Mouse (Mus musculus) neural tube, embryonic 10.5 days (tissue): ENCODE measurements around the gene Evx1.

Experiments used
- DNase-seq: peaks from one replicate; pipeline ENCODE4 v3.0.0-alpha.2; 2017; ENCODE audit warnings: low spot score; ENCODE audit errors: extremely low spot score

The Evx1 gene

DNA sequence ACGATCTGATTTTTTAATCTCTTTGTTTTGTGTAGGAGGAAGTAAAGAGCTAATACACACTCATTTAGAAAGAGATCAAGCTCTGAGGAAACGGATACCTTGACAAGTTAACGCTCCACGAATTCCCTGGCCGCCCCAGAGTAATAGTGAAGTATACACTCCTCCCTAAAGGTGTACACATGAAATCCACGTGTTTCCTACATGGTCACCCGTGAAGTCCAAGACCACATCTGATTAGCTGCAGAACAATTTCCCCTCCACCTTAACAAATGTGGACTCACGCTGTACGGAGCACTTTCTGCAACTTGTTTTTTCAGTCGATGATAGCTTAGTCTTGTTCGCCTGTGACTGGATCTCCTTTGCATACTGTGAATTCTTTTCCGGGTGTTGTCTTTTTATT, 23.1 kb upstream of the Evx1 start:
- DNase-seq = peak; percentile 35

GRCm38 (mm10) chr6:52291021-52291860, 22.1 kb upstream of the Evx1 start:
- DNase-seq = peak; percentile 72

DNA sequence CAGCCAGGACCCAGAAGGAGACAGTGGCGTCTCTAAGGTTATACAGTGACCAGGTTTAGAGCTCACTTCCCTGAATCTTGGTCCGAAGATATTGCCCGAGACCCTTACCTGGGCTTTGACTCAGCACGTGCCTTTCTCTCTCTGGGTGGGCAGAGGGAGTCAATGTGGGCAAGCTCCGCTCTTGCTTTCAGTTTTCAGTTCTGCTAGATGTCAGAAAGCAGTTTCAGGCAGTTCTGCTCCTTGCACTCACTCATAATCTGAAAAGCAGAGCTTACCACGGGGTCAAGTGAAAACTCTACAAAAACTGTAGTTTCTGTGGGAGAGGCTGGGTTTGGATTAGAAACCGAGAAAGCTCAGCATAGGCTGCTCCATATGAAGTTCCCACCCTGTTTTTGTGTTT, 21.0 kb upstream of the Evx1 start:
- DNase-seq = no peak

GRCm38 (mm10) chr6:52294616-52295015, 18.7 kb upstream of the Evx1 start:
- DNase-seq = no peak

DNA sequence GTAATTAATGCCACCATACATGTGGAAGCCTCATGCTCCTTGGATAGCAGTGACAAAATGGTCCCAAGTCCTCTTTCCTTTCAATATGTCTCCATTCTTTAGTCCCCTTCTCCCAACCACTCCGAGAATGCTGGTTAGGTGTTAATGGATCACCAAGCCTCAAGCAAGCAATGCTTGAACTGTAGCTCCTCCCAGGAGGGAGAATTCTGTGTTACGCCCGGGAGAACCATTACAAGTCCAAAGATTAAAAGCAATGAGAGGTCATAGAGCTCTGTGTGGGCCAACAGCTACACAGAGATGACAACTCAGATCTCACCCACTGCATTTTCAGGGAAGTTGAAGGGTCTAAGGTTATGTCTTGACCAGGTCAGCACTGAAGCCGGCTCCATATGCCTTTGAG, 14.8 kb upstream of the Evx1 start:
- DNase-seq = no peak

DNA sequence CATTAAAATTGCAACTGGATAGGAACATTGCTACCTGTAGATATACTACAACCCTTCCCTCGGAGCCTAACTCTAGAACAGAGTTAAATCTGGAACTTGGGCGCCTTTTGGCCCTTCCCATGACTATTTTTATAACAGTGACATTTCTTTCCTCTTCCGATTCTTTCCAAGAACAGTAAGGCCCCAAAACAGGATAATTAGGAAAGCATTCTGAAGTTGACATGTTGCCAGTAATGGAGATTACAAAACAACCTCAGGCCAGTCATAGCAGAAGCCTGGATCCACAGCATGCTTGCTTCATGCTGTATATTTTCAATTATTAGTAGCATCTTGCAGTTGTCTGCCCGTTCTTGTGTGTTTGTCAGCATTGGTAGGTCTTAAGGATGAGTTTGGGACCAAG, 12.5 kb upstream of the Evx1 start:
- DNase-seq = no peak

GRCm38 (mm10) chr6:52303426-52303825, 9.9 kb upstream of the Evx1 start:
- no peak for DNase-seq

DNA sequence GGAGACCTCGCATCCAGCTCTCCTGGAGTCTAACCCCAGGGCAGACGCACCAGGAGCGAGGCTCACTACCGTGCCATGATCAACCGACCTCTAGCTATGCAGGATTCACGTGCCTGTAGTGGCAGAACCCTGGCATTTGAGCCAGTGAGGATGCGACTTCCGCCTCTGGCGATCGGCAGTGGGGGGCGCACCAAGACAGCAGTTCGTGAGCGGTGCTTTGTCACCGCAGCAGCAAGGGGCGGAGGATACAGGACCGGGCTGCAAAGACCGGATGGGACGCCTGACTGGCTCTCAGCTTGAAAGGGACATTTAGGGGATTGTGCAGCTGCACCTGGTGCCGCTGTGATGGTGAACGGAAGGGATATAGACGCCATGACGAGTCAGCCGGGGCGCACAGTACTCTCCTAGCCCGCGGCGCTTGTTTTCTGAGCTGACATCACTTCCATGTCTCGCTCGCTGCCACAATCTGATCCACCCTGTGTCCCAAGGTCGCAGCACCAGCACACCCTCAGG, 7.4 kb upstream of the Evx1 start:
- peak; percentile 76 for DNase-seq

- DNase-seq = peak; percentile 44
These were observed 3.5 kb upstream of the Evx1 start for GRCm38 (mm10) chr6:52309766-52310165.

DNA sequence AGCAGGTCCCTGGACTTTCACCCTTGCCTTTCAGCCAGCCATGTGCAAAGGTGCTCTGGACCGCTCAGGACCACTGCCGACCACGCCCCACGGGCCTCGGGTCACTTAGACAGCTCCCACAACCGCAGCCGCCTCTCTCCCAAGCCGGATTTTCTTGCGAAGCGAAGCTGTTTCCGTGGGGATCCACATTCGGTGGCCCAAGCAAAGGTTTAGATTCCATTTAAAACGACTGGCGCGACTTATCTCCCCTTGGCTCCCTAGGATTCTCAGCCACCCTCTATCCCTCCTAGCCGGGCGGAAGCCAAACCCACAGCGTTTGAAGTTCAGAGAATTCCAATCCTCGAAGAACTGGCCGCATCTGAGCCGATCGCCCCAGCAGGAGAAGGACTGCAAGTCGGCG, 2.9 kb upstream of the Evx1 start:
- DNase-seq = peak; percentile 59

DNA sequence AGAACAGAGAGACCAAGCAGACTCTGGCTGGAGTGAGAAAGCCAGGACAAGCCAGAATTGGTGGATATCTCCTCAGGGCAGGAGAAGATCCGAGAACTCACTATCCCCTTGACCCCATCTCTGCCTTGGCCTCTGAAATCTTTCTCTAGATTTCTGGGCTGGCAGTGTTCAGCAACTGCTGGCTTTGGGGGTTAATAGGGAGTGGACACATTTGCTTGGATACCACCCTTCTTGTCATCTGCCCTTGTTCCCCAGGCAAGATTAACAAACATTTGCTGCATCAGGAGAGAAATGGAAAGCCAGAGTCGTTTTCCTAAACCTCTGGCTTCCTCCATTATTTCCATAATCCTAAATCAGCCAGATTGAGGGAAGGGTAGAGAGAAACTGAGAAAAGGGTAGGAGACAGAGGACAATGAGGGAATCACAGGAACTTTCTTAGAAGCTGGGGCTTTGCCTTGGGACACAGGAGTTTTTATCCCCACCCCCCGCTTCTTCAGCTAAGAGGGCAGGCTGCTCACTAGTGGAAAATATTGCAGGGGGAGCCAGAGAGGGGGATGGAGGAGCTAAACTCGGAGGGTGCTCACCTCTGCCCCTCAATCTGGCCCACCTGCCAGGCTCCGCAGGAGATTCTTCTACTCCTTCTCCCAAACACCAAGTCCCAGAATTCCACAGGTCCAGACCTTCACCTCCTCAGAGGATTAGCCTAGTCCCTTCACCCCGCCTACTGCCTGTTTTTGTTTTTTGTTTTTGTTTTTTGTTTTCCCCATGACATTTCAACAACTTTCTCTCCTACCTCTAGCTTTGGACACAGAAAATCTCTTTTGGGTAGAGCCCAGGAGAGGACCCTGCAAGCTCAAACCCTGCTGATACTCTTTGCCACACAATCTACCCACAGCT, 1.4 kb upstream of the Evx1 start:
- peak; percentile 37 for DNase-seq

- peak; percentile 39 for DNase-seq
These were observed 761 bp upstream of the Evx1 start for GRCm38 (mm10) chr6:52312558-52312915.

DNA sequence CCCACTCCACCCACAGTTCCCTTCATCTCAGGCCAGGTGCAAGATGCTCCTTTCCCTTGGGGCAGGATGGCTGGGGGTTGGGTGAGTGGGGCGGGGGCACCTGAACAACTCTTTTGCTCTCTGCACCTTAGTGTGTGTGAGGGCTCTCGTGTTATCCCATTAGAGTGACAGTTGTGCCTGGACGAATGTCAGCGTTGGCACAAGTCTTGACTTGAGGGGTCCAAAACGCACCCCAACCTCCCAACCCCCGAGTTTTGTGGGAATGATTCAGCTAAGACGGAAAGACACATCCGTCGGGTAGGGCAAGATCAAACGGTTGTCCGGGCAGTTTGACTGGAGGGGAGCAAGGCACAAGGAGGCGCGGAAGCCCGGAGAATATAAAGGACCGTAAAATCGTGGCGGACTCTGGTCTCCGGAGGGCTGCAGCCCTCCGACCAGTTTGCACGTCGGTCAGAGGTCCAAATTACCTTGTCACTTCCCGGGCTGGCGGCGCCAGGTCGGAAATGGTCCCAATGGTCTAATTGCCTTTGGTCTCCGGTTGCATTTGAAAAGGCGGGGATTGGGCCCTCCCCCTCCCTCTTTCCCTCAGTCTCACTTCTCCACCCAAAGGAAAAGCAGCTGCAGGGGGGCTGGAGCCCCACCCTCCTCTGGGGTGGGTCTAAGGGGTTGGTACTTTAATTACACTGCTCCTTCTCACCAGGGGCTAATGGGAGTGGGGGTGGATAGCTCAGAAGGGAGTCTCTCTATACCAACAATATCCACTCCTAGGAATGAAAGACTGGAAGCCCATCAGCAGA, 1.2 kb downstream of the Evx1 start:
- DNase-seq = peak; percentile 69

- peak; percentile 56 for DNase-seq
These were observed 2.4 kb downstream of the Evx1 start for GRCm38 (mm10) chr6:52315441-52316412.

DNA sequence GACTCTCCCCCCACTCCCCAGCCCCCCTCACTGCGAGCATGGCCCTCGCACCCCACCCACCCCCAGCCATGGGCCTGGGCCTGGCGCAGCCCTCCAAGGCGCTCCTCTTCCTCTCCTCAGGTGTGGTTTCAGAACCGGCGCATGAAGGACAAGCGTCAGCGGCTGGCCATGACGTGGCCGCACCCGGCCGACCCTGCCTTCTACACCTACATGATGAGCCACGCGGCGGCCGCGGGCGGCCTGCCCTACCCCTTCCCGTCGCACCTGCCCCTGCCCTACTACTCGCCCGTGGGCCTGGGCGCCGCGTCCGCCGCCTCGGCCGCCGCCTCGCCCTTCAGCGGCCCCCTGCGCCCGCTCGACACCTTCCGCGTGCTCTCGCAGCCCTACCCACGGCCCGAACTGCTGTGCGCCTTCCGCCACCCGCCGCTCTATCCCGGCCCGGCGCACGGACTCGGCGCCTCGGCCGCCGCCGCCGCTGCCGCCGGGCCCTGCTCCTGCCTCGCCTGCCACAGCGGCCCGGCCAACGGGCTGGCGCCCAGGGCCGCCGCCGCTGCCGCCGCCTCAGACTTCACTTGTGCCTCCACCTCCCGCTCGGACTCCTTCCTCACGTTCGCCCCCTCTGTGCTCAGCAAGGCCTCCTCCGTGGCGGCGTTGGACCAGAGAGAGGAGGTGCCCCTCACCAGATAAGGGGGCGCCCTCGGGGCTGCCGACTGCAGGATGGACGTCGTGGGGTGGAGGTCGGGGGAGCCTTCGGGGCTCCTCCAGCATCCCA, 3.3 kb downstream of the Evx1 start:
- DNase-seq = peak; percentile 59

DNA sequence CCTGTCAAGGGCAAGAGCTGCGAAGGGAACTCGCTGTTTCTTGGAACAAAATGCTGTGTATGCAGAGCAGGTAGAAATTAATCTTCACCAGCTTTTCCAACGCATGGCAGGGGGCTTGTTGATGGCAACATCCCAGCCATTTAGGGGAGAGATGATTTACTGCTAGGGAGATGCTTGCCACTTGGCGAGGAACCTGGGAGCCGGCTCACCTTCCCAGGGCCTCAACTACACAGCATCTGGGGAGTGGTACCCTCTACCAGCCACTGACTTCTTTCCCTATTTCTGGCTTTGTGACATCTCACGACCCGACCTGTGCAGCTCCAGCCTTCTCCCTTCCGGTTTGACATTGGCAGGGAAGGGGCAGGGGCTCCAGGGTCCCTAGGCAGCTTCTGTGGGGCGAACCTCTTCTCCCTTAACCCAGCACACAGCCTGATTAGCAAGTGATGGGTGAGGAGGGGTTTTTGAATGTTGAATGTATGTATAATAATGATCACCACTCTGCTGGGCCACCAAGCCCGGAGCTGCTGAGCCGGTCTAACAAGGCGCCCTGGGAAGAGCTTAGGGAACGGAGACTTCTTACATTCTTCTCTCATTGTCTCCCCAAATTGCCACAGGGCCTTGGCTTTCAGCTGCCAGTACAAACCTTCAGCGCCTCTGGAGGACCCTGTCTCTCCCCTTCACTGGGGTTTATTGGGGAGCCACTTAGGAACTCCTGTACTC, 4.3 kb downstream of the Evx1 start:
- peak; percentile 47 for DNase-seq

- DNase-seq = peak; percentile 13
These were observed 5.0 kb downstream of the Evx1 start for GRCm38 (mm10) chr6:52318271-52318670.

- peak; percentile 56 for DNase-seq
These were observed 6.8 kb downstream of the Evx1 start for GRCm38 (mm10) chr6:52319956-52320690.
